Mouse (Mus musculus): Measurements from ENCODE around the gene Stum. TPM values are rescaled to one million over a fixed set of nuclear protein-coding genes. Genes with fewer than 3 reads are reported as not detected.

Gene Stum
- polyA plus RNA-seq (2012; fragmentation: generic; extraction: Trizol), result not detected

GRCm38 (mm10) chr1:180483399-180484291 is at the start of gene Stum:
Gene Stum (minus strand): TSS chr1:180483504.

Other genes with a start within 250 kb of the Stum start
- 10 to 100 TPM in 1 of 2 experiments, 1 to 10 TPM in 1; 5.4 to 17.1 TPM for gene Psen2, start 220.1 kb downstream of the Stum start, polyA plus RNA-seq (2012; fragmentation: generic; extraction: Trizol)
- gene Itpkb, start 153.0 kb downstream of the Stum start, polyA plus RNA-seq (2012; fragmentation: generic; extraction: Trizol), result 10 to 100 TPM in 1 of 2 experiments, 1 to 10 TPM in 1; 3.2 to 25.0 TPM
- gene Parp1, start 85.4 kb upstream of the Stum start, polyA plus RNA-seq (2012; fragmentation: generic; extraction: Trizol), result 10 to 100 TPM; 19.9 to 29.9 TPM
- gene Lin9, start 157.6 kb upstream of the Stum start, polyA plus RNA-seq (2012; fragmentation: generic; extraction: Trizol), result 1 to 10 TPM in 1 of 2 experiments, under 1 TPM in 1; 0.33 to 2.0 TPM
- gene Mixl1, start 213.5 kb upstream of the Stum start, polyA plus RNA-seq (2012; fragmentation: generic; extraction: Trizol), result not detected
- gene Acbd3, start 242.5 kb upstream of the Stum start, polyA plus RNA-seq (2012; fragmentation: generic; extraction: Trizol), result 1 to 10 TPM; 1.1 to 9.5 TPM